Mouse (Mus musculus) heart, postnatal 0 days (tissue): ENCODE results near the gene 1700015G11Rik. TPM values are rescaled to one million over a fixed set of nuclear protein-coding genes. Genes with fewer than 3 reads are reported as not detected.
A peak's percentile ranks its signal among the peaks of the same experiment; 100 is the strongest.

ENCODE experiments used
- ATAC-seq: fragments of 200-750 bp; cut with Nextera tagmentation; 2 replicates; pipeline ENCODE4 v1.8.0; 2017; ENCODE audit warnings: low read depth, moderate number of reproducible peaks, moderate library complexity; ENCODE audit not compliant: insufficient read depth
- DNase-seq: peaks from one replicate; pipeline ENCODE4 v3.0.0-alpha.2; 2016; ENCODE audit warnings: low spot score
- H3K27ac ChIP-seq: fragments of 300-500 bp; sonication (generic); 2 replicates; pipeline ENCODE4 v1.5.1; 2014; ENCODE audit warnings: low read depth, mild to moderate bottlenecking
- H3K27me3 ChIP-seq: fragments of 300-500 bp; sonication (generic); 2 replicates; pipeline ENCODE4 v1.6.1; 2014; ENCODE audit warnings: low read length, mixed read lengths; ENCODE audit not compliant: control insufficient read depth, insufficient read depth
- H3K36me3 ChIP-seq: fragments of 300-500 bp; sonication (generic); replicated peaks from 2 replicates; pipeline ENCODE4 v1.6.1; 2014; ENCODE audit warnings: low read length, mixed read lengths; ENCODE audit not compliant: control insufficient read depth, insufficient read depth
- H3K4me1 ChIP-seq: fragments of 300-500 bp; sonication (generic); 2 replicates; pipeline ENCODE4 v1.6.1; 2014; ENCODE audit warnings: antibody characterized with exemption; ENCODE audit not compliant: control insufficient read depth, insufficient read depth
- H3K4me2 ChIP-seq: fragments of 300-500 bp; sonication (generic); 2 replicates; pipeline ENCODE4 v1.6.1; 2014; ENCODE audit warnings: low read depth, mild to moderate bottlenecking, low read length, moderate library complexity
- H3K4me3 ChIP-seq: fragments of 300-500 bp; sonication (generic); 2 replicates; pipeline ENCODE4 v1.5.1; 2014; ENCODE audit warnings: low read depth, low read length
- H3K9ac ChIP-seq: fragments of 300-500 bp; sonication (generic); replicated peaks from 2 replicates; pipeline ENCODE4 v1.6.1; 2014; ENCODE audit warnings: low read depth, low read length, mixed read lengths
- H3K9me3 ChIP-seq: fragments of 300-500 bp; sonication (generic); replicated peaks from 2 replicates; pipeline ENCODE4 v1.6.1; 2016; ENCODE audit warnings: low read length; ENCODE audit not compliant: control insufficient read depth
- CTCF ChIP-seq: IDR thresholded peaks from 2 replicates; pipeline ENCODE4 v1.5.1; 2016; ENCODE audit warnings: antibody characterized with exemption, control low read depth, low read depth
- EP300 ChIP-seq: IDR thresholded peaks from 2 replicates; pipeline ENCODE4 v1.6.1; 2016; ENCODE audit warnings: antibody characterized with exemption, low read depth
- WGBS: fragments of 180-500 bp; shearing (Covaris S2); extraction: QIAGEN DNeasy Blood & Tissue Kit; methylation state at CpG from one replicate; pipeline ENCODE4 v1.1.7; 2014; 5-methylcytosine and 5-hydroxymethylcytosine counted together
- polyA plus RNA-seq: library from polyadenylated mRNA; unstranded; fragments of >200 nt; fragmentation: Nextera tagmentation; extraction: Ambion mirVana; gene quantifications from 2 replicates; pipeline ENCODE4 v1.2.1, GENCODE M21; 2015
- total RNA-seq: library from RNA; depleted of rRNA; stranded (reverse); fragments of >200 nt; gene quantifications from 2 replicates; pipeline ENCODE4 v1.2.3, GENCODE M21; 2014; ENCODE audit warnings: low replicate concordance

Gene 1700015G11Rik
- total and polyA plus RNA-seq, 2 experiments from 2014 or later = not detected

- Histone ChIP-seq H3K4me1 (no peaks in the 10 kb centered on the region), H3K9ac (no peak overlapping the region), H3K4me3 (no peak overlapping the region), H3K36me3 (no peaks in the 10 kb centered on the region), H3K27ac (no peak overlapping the region), H3K27me3 (no peaks in the 10 kb centered on the region), H3K9me3 (no peaks in the 10 kb centered on the region), H3K4me2 (no peak overlapping the region)
- DNase-seq (no peak), ATAC-seq (no peak)
- TF ChIP-seq CTCF = no peak
- no peak for TF ChIP-seq EP300
- 62% methylated on average over 6 of the region's 6 CpGs for WGBS
These were observed 40.3 kb downstream of the 1700015G11Rik start for GRCm38 (mm10) chr7:51975181-51975580.

- Histone ChIP-seq H3K36me3 (no peaks in the 10 kb centered on the region), H3K4me1 (no peaks in the 10 kb centered on the region), H3K9me3 (no peaks in the 10 kb centered on the region), H3K27ac (no peak overlapping the region), H3K9ac (no peak overlapping the region), H3K27me3 (no peaks in the 10 kb centered on the region), H3K4me2 (no peak overlapping the region), H3K4me3 (no peak overlapping the region)
- 80% methylated on average over 2 of the region's 2 CpGs for WGBS
- TF ChIP-seq CTCF = no peak
- no peak for TF ChIP-seq EP300
- DNase-seq = no peak
- ATAC-seq = no peak
These were observed 42.0 kb downstream of the 1700015G11Rik start for GRCm38 (mm10) chr7:51973526-51973925.

- 69% methylated on average over 5 of the region's 5 CpGs for WGBS
- TF ChIP-seq CTCF (no peak), EP300 (no peak)
- no peak overlapping the region for H3K27ac ChIP-seq
- ATAC-seq = no peak
- H3K27me3 ChIP-seq = no peaks in the 10 kb centered on the region
- H3K36me3 ChIP-seq = no peaks in the 10 kb centered on the region
- no peaks in the 10 kb centered on the region for H3K9me3 ChIP-seq
- H3K4me1 ChIP-seq = no peaks in the 10 kb centered on the region
- no peak for DNase-seq
- no peak overlapping the region for H3K9ac ChIP-seq
- no peak overlapping the region for H3K4me3 ChIP-seq
- H3K4me2 ChIP-seq = no peak overlapping the region
These were observed 42.4 kb downstream of the 1700015G11Rik start for GRCm38 (mm10) chr7:51973091-51973490.

- peak; percentile 80 for TF ChIP-seq CTCF
- no peak for TF ChIP-seq EP300
- H3K9me3 ChIP-seq = no peaks in the 10 kb centered on the region
- H3K9ac ChIP-seq = no peak overlapping the region
- WGBS = 28% methylated on average over 6 of the region's 6 CpGs
- ATAC-seq = no peak
- no peak overlapping the region for H3K4me2 ChIP-seq
- no peak overlapping the region for H3K27ac ChIP-seq
- H3K36me3 ChIP-seq = no peaks in the 10 kb centered on the region
- peak; percentile 19 for DNase-seq
- no peak overlapping the region for H3K4me3 ChIP-seq
- H3K4me1 ChIP-seq = no peaks in the 10 kb centered on the region
- H3K27me3 ChIP-seq = no peaks in the 10 kb centered on the region
These were observed 43.2 kb downstream of the 1700015G11Rik start for GRCm38 (mm10) chr7:51972252-51972855.

GRCm38 (mm10) chr7:51969379-51969778 lies 46.1 kb downstream of the 1700015G11Rik start:
- Histone ChIP-seq H3K4me3 (no peak overlapping the region), H3K36me3 (no peaks in the 10 kb centered on the region), H3K4me2 (no peak overlapping the region), H3K4me1 (no peaks in the 10 kb centered on the region), H3K9me3 (no peaks in the 10 kb centered on the region), H3K27me3 (no peaks in the 10 kb centered on the region), H3K9ac (no peak overlapping the region), H3K27ac (no peak overlapping the region)
- ATAC-seq = no peak
- no peak for DNase-seq
- TF ChIP-seq CTCF (no peak), EP300 (no peak)

GRCm38 (mm10) chr7:51967581-51967980 lies 47.9 kb downstream of the 1700015G11Rik start:
- no peak for DNase-seq
- Histone ChIP-seq H3K4me2 (no peak overlapping the region), H3K9ac (no peak overlapping the region), H3K36me3 (no peaks in the 10 kb centered on the region), H3K4me3 (no peak overlapping the region), H3K9me3 (no peaks in the 10 kb centered on the region), H3K27ac (no peak overlapping the region), H3K4me1 (no peaks in the 10 kb centered on the region), H3K27me3 (no peaks in the 10 kb centered on the region)
- no peak for ATAC-seq
- TF ChIP-seq EP300 (no peak), CTCF (no peak)
- 69% methylated on average over 4 of the region's 4 CpGs for WGBS
